Mouse (Mus musculus) T-cell, adult 2 months (primary cell): ENCODE measurements around the gene Pcdh15.

Experiments
- DNase-seq: peaks from one replicate; pipeline ENCODE4 v3.0.0; 2022; ENCODE audit warnings: low spot score

Pcdh15 gene

DNA sequence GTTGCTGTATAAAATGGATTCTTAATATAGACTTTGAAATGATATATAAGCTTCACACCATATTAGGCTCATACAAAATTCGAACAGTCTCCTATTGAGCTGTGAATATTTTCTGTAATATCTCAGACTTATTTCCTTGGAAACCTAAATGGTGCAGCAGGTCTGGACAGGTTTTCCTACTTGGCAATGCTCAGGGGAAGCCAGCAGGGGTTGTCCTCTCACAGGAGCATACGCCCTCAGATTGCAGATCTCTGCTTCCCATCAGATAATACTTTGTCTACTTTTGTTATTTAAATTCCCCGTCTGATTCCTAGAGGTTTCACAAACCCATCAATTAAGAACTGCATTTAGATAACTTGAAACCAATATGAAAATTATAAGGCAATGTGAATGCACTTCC is 1492.7 kb downstream of the Pcdh15 start:
- DNase-seq, result no peak

DNA sequence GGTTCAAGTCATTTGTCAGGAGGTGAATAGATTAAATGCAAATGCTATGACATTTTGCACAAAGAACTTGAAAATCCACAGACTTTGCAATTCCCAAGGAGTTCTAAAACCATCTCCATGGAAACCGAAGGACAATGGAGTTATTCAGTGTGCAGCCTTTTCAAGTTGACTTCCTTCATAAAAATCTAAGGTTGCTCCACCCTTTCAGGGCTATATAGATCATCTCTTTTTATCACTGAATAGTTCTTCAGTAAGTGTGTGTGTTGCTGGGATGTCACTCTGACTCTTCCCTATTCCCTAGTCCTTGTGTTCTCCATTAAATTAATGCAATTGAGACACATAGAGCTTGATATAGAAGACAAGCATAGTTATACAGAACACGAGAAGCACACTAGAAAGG is 1508.5 kb downstream of the Pcdh15 start:
- no peak for DNase-seq

- DNase-seq, result no peak
These were observed 1522.7 kb downstream of the Pcdh15 start for GRCm38 (mm10) chr10:74621837-74622236.

DNA sequence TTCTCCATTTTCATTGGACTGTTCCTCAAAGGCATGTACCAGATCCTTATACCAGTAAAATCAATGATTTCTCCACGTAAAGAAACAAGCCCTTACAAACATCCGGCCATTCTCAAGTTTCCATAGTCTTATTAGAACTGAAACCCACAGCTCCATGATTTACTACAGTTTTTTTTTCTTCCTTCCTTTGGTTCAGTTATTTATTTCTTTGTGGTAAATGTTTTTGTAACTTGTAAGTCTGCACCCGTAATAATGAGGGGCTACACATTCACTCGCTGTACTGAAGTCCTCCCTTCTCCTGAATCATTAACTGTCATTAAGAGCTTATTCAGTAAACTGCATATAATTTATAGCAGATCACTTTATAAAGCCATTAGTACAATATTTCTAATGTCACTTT is 1526.6 kb downstream of the Pcdh15 start:
- DNase-seq, result no peak

- no peak for DNase-seq
These were observed 1527.5 kb downstream of the Pcdh15 start for GRCm38 (mm10) chr10:74626596-74626995.

GRCm38 (mm10) chr10:74631314-74631713 is 1532.2 kb downstream of the Pcdh15 start:
- no peak for DNase-seq

GRCm38 (mm10) chr10:74637040-74637439 is 1537.9 kb downstream of the Pcdh15 start:
- DNase-seq, result no peak

- no peak for DNase-seq
These were observed 1543.0 kb downstream of the Pcdh15 start for GRCm38 (mm10) chr10:74642125-74642524.

- DNase-seq, result no peak
These were observed 1564.0 kb downstream of the Pcdh15 start for GRCm38 (mm10) chr10:74663171-74663570.

- DNase-seq, result no peak
These were observed 1580.9 kb downstream of the Pcdh15 start for GRCm38 (mm10) chr10:74680016-74680491.

DNA sequence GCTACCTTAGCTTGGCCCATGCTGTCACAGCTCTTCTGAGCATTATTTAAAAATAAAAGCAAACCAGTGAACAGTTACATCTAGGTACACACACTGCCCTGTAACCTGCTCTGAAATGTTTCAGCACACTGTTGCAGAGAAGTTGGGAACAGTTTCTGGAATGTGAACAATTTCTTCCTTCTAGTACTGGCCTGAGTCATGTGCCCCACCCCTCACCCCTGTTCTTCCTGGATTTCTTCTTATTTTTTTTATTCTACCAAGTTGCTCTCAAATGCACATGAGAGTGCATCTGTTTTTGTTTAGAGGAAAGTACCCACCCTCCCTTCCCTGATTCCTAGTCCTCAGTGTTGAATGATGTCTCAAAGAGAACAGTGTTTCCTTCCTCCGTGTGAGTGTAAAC is 1581.4 kb downstream of the Pcdh15 start:
- no peak for DNase-seq
